Mouse (Mus musculus): ENCODE measurements at regions not wholly inside any gene's neighbourhood (a gene's known extent, or its start where the extent isn't known, plus 50 kb on each side); places are given as distances from the start of the nearest gene placed in this dataset.
"Not testable (repeated sequence)": the region's sequence is repeated elsewhere in the genome, so short reads cannot be mapped to it uniquely, and the experiment has no call there.

DNA sequence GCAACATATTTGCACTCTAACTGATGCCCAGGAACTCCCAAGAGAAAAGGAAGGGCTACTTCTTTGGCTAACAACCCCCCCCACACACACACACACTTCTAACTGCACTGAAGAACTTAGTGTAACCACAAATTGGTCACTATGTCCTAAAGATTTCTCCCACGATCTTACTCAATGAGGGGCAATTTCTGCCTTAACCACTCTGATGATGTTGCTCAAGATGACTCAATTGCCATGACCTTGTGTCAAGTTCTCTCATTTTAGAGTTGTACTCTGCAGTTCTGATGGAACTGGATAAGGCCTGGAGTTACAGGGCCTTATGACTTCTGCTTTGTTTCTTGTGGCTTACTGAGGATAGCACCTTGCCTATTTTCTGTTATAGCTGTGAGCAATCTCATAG lies 81.7 kb downstream of the Sem1 start:
- DNase-seq (ENCODE audit: low spot score in 2 of 2), result no peak

DNA sequence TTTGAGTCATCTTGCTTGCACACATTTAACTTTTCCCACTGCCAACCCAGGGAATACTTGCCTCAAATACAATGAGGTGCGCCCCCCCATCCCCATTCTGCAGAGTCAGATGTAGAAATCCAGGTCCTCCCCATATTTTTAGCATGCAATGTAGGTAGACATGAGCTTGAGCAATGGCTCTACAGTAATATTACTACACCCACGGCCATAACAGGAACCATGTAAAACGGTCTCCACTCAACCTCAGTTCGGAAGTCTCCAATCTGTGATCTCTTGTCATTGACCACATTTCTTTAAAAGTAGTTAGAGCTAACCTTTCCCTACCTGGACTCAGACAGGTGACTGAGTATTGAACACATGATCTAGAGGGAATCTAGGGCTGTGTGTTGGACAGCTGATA lies 82.1 kb downstream of the Sem1 start:
- DNase-seq (ENCODE audit: low spot score in 2 of 2), result no peak

DNA sequence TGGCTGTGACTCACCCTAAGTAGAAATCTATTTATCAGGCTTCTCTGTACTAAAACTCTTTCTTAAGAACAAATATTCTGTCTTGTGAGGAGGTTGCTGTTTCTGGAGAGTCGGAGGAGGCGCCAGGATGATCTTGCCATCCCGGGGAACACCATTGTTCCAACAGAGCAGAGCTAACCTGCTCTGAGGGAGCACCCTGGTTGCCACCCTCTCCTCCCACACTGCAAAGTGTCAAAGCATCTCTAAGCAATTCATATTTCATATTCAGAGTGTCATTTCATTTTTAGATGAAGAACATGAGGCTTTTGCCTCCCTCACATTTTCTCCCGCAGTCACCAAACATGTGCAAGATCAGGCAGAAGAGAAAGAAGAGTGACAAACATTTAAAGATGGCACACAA lies 90.3 kb downstream of the Sem1 start:
- DNase-seq (ENCODE audit: low spot score in 2 of 2), result no peak

DNA sequence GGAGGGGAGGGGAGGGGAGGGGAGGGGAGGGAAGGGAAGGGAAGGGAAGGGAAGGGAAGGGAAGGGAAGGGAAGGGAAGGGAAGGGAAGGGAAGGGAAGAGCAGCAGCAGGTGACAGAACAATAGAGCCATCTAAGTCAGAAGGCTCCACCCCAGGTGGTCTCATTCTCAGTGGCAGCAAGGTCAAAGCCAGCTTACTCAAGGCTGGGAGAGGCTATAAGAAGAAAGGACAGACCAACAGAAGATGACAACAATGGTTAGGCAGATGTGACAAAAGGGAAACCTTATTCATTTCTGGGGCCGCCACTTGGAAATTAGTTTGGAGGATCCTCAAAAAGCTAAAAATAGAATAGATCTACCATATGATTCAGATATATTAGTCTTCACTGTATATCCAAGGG lies 96.9 kb downstream of the Sem1 start:
- DNase-seq (ENCODE audit: low spot score in 2 of 2), result not testable (repeated sequence)

DNA sequence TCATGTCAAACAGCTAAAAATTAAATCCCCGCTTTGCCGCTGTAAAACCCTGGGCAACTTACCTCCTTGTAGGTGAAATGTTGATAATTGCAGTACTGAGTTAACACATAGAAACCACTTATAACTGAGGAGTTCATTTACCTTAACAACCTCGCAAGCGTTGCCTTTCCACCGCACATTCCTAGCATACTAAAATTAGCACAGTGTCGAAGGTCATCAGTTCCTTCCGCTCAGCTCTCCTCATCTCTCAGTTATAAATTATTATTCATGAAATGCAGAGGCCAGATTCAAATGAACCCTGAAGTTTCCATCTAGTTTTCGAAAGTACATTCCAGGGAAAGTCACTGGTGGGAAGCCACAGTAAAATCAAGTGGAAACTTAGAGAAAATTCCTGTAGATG lies 108.1 kb downstream of the Sem1 start:
- DNase-seq (ENCODE audit: low spot score in 2 of 2), result no peak

DNA sequence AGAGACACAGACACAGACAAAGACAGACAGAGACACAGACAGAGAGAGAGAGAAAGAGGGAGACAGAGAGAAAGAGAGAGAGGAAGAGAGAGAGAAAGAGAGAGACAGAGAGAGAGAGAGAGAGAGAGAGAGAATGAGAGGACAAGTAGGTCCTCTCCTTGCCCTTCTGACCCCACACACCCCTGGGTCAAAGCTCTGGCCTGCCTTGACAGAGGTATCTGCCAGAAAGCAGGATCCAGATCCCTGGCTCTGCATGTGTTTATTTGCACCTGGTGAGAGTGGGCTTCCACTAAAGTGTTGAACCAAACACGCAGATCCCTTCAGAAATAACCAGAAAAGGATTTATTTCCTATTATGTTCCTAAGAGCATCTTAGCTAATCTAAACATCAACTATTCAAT lies 110.9 kb downstream of the Sem1 start:
- no peak for DNase-seq (ENCODE audit: low spot score in 2 of 2)

DNA sequence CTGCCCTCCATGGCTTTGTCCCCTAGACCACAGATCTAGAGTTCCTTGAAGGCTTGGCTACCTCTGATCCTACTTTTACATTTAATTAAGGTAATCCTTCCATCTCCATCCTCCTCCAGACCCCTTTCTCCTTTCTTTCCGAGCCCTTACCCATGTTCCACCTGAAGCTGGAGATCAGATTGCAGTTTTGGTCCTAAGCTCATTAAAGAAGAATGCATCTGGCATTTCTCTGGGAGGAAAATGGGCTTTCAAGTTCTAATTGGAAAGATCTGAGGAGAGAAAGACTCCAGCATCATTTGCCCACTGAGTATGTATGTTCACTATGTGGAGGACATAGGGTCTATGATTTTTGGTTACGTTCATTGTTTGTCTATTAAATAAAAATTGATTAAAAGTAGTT lies 112.2 kb downstream of the Sem1 start:
- no peak for DNase-seq (ENCODE audit: low spot score in 2 of 2)

DNA sequence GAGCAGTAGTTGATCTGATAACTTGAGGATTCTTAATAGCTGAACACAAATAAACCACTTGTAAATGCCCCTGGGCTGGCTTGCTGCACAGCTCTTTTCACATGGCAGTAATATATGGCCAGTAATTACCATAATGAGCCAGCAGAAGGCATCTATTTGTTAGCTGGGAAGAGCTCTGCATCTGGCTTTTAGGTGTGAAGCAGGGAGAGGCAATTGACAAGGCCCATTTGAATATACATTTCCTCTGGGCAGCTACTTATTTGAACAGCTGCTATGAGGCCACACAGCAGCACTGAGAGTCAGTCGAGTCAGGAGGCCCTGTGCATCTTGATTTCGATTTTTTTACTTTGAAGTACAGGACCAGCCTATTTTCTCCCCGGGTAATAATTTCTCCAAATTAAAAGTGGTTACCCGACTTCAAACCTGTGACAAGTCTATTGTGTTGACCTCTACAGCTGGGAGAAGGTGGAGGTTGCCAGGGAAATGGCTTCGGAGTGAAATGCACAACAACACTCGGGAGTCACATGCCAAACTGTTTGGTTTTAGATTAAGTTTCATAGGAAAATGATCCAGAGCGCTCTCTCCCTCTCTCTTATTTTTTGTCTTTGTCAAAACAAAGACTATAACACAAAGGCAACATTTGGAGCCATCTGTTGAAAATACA lies 114.5 kb downstream of the Sem1 start:
- no peak for DNase-seq (ENCODE audit: low spot score in 2 of 2)

DNA sequence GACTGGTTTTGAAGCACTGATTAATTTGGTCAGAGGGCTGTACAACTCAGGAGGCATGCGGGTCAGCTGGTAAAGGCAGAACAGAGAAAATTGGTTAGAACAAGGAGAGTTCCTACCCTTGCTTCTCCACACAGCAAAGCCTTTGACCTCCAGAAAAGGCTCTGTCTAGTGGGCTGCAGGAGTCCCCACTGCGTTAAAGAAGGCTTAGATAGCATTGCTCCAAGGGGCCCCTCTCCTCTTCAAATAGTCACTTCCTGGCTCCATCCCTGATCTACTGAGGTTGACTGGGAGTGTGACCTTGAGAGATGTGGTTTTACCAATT lies 118.6 kb downstream of the Sem1 start:
- no peak for DNase-seq (ENCODE audit: low spot score in 2 of 2)

DNA sequence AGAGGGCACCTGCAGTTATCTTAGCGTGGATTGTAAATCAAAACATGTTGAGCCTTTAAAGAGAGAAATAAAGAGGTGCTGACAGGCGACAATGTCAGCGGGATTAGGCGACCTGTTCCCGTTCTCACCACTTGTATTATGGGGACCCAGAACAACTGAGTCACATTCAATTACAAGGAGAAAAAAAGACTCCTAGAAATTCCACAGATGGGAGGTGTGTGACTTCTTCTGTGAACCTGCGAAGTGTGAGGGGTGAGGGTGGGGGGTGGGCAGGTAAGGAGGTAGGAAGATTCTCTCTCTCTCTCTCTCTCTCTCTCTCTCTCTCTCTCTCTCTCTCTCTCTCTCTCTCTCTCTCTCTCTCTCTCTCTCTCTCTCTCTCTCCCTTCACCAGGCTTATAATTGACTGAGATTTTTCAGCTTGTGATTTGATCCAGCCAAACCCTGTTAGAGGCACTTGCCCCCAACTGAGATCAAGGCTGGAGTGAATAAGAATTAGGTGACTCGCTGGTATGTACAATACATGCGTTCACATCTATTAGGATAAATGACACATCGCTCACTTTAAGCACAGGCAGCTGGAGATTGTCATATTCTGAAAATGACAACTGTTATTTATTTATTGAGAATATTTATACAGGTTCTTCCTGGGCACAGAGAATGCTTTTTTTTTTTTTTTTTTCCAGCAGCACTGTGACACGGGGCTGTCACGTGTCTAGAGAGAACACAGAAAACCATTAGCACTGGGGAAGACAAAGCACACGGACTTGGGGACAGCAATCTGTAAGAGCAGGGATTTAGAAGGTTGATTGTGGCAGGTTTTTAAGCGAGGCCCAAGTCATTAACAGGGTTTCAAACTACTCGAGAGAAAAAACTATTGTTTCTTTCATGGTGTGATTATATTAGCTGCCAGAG lies 119.2 kb downstream of the Sem1 start:
- DNase-seq (ENCODE audit: low spot score in 2 of 2), result no peak

DNA sequence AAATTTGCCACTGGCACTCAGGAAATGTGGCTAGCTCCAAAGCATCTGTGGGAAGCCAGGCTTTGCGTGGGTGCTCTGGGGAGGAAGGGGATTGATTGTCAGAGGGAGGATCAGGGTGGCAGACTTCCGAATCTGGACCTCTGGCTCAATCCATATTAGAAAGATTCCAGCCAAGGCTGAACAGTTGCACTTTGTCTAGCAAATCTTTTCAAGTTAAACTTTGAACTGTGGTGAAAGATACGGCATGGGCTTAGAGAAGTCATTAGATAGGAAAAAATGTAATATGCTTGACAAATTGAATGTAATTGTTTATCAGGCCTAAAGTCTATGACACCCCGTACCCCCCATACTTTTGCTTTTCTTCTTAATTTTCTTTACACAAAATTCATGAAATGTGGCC lies 120.7 kb downstream of the Sem1 start:
- no peak for DNase-seq (ENCODE audit: low spot score in 2 of 2)

DNA sequence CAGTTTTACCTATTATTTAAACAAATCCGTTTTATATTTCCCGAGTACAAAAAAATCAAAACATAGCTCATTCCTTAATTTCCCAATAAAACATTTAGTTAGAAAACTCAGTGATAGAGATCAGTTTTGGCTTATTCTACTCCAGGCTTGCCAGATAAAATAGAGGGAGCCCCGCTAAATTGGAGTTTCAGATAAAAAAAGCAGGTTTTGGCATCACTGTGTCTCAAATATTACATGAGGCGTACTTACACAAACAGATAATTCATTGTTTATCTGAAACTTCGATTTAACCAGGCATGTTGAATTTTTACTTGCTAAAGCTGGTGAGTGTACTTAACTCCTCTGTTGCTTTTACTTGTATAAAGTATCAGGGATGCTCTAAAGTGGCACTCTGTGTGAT lies 121.5 kb downstream of the Sem1 start:
- no peak for DNase-seq (ENCODE audit: low spot score in 2 of 2)

DNA sequence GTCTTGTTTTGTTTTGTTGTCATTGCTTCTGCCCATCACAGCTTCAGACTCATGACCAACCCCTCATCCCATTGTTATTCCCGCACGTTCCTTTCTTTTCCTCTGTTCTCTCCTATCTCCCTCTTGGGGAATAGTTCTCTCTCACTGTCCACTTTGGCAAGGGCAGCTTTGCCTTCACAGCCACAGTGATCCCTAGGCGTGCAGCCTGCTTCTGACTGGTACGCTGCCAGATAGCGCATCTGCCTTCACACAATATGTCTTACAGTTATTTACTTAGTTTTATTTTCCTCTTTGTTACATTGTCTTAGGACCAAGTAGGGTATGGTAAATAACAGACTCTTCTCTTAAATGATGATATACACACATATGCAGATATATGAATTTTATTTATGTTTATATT lies 122.9 kb downstream of the Sem1 start:
- no peak for DNase-seq (ENCODE audit: low spot score in 2 of 2)

DNA sequence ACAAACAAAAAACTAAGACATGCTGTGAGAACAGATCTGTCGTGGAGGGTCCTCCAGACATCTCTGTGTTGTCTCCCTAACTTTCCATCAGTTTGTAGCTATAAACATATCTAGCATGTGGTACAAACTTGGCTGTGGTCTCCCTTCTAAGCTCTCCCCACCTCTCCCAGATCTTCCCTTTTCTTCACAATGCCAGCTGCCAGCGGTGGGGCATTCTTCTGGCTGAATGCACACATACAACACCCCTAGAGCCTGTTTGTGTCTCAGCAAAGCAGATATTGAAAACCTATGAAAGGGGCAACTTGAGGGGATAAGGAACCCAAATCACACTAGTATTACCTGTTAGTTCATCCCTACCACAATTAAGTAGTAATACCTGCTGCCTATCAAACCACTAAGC lies 124.1 kb downstream of the Sem1 start:
- DNase-seq (ENCODE audit: low spot score in 2 of 2), result no peak

DNA sequence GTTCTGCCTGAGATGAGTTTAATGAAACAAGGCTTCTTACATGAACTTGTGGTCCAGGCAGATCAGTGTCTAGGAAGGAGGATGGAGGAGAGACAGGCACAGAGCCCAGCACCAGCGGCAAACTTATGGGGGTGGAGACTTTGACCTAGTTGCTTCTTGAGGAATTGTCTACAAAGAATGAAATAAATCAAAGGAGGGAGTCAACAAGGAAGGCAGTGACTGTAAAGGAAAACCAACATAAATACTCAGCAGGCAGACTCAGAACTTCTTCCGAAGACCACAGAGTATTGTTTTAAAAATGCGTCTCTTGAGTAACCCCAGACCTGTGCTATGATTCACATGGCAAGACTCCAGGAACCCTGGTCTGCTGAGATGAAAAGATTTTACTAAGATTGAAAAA lies 143.6 kb downstream of the Sem1 start:
- DNase-seq (ENCODE audit: low spot score in 2 of 2), result no peak

DNA sequence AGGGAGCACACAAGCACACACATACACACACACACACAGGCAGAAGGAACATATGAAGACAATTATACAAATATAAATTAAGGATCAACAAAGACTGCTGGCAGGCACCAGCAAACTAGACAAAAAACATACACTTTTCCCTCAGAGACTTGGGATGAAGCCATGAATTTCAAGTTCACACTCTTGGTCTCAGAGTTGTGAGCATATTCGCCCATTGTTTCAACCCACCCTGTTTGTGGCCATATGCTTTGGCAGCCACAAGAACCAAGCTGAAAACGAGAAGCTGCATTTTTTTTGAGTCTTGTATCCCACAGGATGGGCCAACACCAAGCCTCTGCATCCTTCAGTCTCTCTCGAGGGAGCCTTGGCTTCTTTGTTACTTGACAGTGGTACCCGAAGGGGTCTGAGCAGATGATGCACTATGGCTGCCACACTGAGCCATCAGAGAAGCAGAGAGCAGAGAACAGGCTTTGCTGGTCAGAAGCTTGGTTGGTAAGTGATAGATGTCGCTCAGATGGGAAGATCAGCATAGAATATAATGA lies 144.1 kb downstream of the Sem1 start:
- no peak for DNase-seq (ENCODE audit: low spot score in 2 of 2)

DNA sequence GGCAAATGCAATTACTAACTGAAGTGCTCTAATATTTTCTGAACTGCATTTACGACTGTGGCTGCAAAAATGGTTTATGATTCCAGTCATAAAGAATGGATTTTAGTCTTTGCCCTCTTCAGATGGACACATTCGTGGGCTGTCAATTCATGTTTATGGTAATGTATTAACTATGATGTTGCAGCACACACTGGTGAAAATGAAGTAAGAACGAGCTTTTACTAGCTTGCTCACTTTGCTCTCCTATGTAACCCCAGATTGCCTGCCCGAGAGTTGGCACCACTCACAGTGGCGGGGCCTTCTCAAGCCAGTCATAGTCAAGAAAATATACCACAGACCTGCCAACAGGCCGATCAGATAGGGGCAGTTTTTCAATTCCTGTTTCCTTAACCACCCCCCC lies 145.3 kb downstream of the Sem1 start:
- no peak for DNase-seq (ENCODE audit: low spot score in 2 of 2)

DNA sequence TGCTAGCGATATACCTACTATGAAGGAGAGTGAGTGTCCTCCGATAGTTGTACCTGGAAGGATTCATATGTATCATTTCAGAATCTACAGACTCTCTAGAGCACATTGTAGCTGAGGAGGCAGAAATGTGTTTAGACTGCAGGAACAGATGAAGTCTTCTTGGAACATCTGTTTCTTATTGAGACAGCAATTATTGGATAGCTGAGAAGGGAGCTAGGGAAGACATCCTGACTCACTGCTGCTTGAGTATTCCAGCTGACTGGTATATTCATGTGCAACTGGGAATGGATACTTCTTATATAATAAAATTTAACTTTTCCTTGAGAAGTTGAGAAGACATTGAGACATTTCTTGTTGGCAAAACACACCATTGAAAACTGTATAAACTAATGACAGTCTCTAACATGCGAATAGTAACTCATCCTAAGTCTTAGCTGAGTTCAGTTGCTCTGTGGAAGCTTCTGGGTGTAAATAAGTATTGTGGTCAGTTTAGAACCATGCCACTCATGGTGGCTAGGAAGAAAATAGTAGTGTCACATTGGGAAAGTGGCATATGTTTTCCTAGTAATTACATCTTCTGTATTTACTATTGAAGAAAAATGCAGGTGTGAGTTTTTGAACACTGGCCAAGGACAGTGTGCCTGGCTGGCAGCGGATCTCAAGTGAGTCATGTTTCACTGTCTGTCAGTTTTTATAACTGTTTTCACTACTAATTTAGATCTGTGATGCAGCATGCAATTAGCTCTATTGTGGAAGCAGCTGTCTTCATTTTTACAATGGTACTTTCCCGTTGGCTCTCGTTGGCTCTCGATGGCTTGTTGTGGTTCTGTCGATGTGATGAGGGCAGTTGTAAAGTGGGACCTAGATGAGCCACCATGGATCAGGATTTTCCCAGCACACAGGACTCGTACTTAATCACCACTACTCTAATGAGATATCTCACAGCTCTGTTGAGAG lies 163.5 kb downstream of the Sem1 start:
- no peak for DNase-seq (ENCODE audit: low spot score in 2 of 2)

DNA sequence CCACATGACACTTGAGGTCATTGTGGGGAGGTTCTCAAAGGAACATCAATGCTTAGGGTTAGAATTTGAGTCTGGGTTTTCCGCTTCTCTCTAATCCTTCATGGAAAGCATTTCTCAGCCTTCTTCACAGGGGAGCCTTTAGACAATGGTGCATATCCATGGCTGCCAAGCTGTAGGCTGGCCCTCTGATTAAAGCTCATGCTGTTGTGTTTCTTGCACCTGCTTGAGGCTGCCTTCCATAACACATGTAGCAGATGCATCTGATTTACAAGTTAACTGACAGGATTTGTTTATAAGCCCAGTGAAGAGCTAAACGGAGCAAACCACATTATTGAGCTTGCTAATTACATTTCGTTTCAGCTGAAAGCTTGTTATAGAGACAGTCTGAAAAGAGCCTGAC lies 180.5 kb downstream of the Sem1 start:
- no peak for DNase-seq (ENCODE audit: low spot score in 2 of 2)

DNA sequence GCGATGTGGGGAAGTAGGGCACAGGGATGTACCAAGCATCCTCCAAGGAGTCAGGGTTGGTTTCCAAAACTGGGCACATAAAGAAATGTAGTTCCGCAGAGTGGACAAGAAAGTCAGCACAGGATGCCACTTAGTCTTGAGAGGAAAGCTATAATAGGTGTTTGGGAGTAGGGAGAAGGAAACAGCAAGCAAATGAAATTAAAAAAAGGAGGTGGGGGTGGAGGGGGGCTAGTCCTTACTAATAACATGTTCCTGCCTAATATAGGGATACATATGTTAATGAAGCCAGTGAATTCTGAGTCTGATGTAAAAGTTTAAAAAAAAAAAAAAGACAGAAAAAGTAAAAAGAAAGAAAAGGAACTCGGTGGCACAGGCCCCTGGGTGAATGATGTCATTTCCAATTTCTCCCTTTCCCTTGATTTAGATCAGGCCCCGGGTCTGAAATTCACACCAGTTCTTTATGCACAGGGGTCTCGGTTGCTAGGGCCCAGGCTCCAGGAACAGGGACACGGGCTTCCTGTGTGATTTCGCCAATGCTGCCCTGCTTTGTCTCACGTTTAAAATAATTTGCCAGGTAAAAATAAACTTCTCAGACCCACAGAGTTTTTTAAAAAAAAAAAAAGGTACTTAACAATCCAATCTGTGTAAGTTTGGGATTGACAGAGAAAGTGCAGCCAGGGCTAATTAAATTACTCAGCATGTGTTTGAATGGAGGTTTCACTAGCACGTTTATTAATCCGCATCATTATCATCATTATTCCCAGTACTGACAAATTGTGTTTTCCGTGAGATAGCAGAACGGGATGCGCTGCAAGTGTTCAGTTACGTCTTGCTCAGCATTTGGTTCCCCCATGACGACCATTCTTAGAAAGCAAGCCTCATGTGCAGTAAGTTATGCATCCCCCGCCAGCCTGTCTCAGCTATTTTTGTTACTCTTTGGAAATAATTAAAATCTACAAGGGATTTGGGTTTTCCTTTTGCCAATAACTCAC lies 172.8 kb upstream of the Slc25a13 start:
- no peak for DNase-seq (ENCODE audit: low spot score in 2 of 2)

Measured in adrenal gland, postnatal 4 days (tissue).